22 mouse cellular contexts compared by ENCODE assay signal in the genomic region with DNA sequence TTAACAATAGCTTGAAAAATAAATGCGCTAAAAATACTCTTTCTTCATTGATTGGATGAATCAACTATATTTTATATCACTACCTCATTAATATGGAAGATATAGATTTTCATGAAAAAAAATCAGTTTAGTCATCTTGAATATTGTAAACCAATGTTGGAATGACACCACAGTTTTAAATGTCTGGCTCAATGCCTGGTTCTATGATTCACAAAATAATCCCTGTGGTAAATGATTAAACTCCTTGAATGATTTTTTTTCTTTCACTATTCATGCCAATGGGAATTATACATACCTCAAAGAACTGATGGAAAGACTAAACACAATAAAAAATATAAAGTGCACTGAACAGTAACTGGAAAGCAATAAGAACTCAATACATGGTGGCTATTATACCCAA. TPM values are rescaled to one million over a fixed set of nuclear protein-coding genes. Genes with fewer than 3 reads are reported as not detected.
"Had no signal": no experiment of that assay in that cellular context is flagged by ENCODE, and none has a peak within 500 bp of the region (broad histone marks: within the 10 kb centered on the region; RNA-seq: fewer than 3 reads in every experiment).

No protein-coding gene starts in this region.

- H3K9ac ChIP-seq: lung, embryonic 15.5 days; midbrain, embryonic 12.5 days; neural tube, embryonic 13.5 days; neural tube, embryonic 15.5 days; stomach, embryonic 15.5 days had no signal

- H3K36me3 ChIP-seq: lung, embryonic 15.5 days; midbrain, embryonic 10.5 days; midbrain, embryonic 12.5 days; neural tube, embryonic 15.5 days; stomach, embryonic 15.5 days had no signal

- H3K4me1 ChIP-seq: lung, embryonic 15.5 days; midbrain, embryonic 12.5 days; stomach, embryonic 15.5 days had no signal

- ATAC-seq: lung, postnatal 0 days; midbrain, embryonic 16.5 days had no signal

- H3K4me3 ChIP-seq: lung, embryonic 15.5 days; midbrain, embryonic 10.5 days; midbrain, embryonic 12.5 days; myocyte; neural tube, embryonic 13.5 days; neural tube, embryonic 15.5 days; stomach, embryonic 15.5 days had no signal

- H3K9me3 ChIP-seq: lung, embryonic 15.5 days; midbrain, embryonic 10.5 days; midbrain, embryonic 12.5 days; neural tube, embryonic 13.5 days; neural tube, embryonic 15.5 days; stomach, embryonic 15.5 days had no signal

- DNase-seq: lung, adult 2 months; lung, postnatal 4 days; midbrain, embryonic 14.5 days; retina, postnatal 1 day; right cerebral cortex, adult 18-20 months; right cerebral cortex, postnatal 25 days; right cerebral cortex, postnatal 4 days; spleen, adult 18-20 months; thymus, adult 2 months; thymus, postnatal 25 days; thymus, postnatal 4 days had no signal

- H3K4me2 ChIP-seq: lung, embryonic 15.5 days; midbrain, embryonic 12.5 days; neural tube, embryonic 13.5 days; neural tube, embryonic 15.5 days; stomach, embryonic 15.5 days had no signal

- H3K27ac ChIP-seq: lung, embryonic 15.5 days; midbrain, embryonic 10.5 days; midbrain, embryonic 12.5 days; neural tube, embryonic 13.5 days; neural tube, embryonic 15.5 days; stomach, embryonic 15.5 days; stomach, postnatal 0 days had no signal

- H3K27me3 ChIP-seq: lung, embryonic 15.5 days; midbrain, embryonic 12.5 days; neural tube, embryonic 13.5 days; neural tube, embryonic 15.5 days; stomach, embryonic 15.5 days had no signal

RNA-seq across cellular contexts. Expression of gene Cmc4, which starts 6.7 kb away (rescaled TPM):
- polyA plus RNA-seq: small intestine, adult 2 months had no signal
